Mouse (Mus musculus) liver, postnatal 0 days (tissue): ENCODE results near the gene Tpst1.

Source experiments
- CTCF ChIP-seq: sonication (generic); IDR thresholded peaks from 2 replicates; pipeline ENCODE4 v1.5.1; 2016; ENCODE audit warnings: antibody characterized with exemption, low read depth
- EP300 ChIP-seq: IDR thresholded peaks from 2 replicates; pipeline ENCODE4 v1.6.1; 2016; ENCODE audit warnings: antibody characterized with exemption, low read depth, mild to moderate bottlenecking

GRCm38 (mm10) chr5:130040797-130041196 is 32.3 kb upstream of the Tpst1 start:
- TF ChIP-seq EP300 (no peak), CTCF (no peak)
